Mouse (Mus musculus): ENCODE data around the gene Slc6a4. TPM values are rescaled to one million over a fixed set of nuclear protein-coding genes. Genes with fewer than 3 reads are reported as not detected.

Slc6a4 gene
- not detected for total RNA-seq (2021)
- long read RNA-seq, result 0 reads

- no peak for DNase-seq (ENCODE audit: low spot score in 2 of 2)
Measured at GRCm38 (mm10) chr11:76997916-76998704, at the start of gene Slc6a4. Gene Slc6a4 (plus strand): TSS chr11:76998603.

- peak in 1 of 2 experiments; percentile 65 for DNase-seq (ENCODE audit: low spot score in 2 of 2)
Measured at GRCm38 (mm10) chr11:76953536-76953935, 44.9 kb upstream of the Slc6a4 start.

GRCm38 (mm10) chr11:76965703-76966102 is 32.7 kb upstream of the Slc6a4 start:
- no peak for DNase-seq (ENCODE audit: low spot score in 2 of 2)

- DNase-seq (ENCODE audit: low spot score in 2 of 2), result no peak
Measured at GRCm38 (mm10) chr11:76970328-76970727, 28.1 kb upstream of the Slc6a4 start.

GRCm38 (mm10) chr11:76974680-76975319 is 23.6 kb upstream of the Slc6a4 start:
- DNase-seq (ENCODE audit: low spot score in 2 of 2), result no peak

- DNase-seq (ENCODE audit: low spot score in 2 of 2), result no peak
Measured at GRCm38 (mm10) chr11:76981570-76982141, 16.7 kb upstream of the Slc6a4 start.

- no peak for DNase-seq (ENCODE audit: low spot score in 2 of 2)
Measured at GRCm38 (mm10) chr11:76982415-76982814, 16.0 kb upstream of the Slc6a4 start.

GRCm38 (mm10) chr11:76983641-76984040 is 14.8 kb upstream of the Slc6a4 start:
- DNase-seq (ENCODE audit: low spot score in 2 of 2), result no peak

GRCm38 (mm10) chr11:76984173-76984572 is 14.2 kb upstream of the Slc6a4 start:
- DNase-seq (ENCODE audit: low spot score in 2 of 2), result no peak

GRCm38 (mm10) chr11:76990839-76991238 is 7.6 kb upstream of the Slc6a4 start:
- DNase-seq (ENCODE audit: low spot score in 2 of 2), result no peak

- DNase-seq (ENCODE audit: low spot score in 2 of 2), result no peak
Measured at GRCm38 (mm10) chr11:76992886-76993285, 5.5 kb upstream of the Slc6a4 start.

- DNase-seq (ENCODE audit: low spot score in 2 of 2), result peak in 1 of 2 experiments; percentile 11
Measured at GRCm38 (mm10) chr11:76995966-76996672, 2.3 kb upstream of the Slc6a4 start.

GRCm38 (mm10) chr11:76997305-76997704 is 1.1 kb upstream of the Slc6a4 start:
- DNase-seq (ENCODE audit: low spot score in 2 of 2), result peak; percentile 30 to 53

- no peak for DNase-seq (ENCODE audit: low spot score in 2 of 2)
Measured at GRCm38 (mm10) chr11:76998705-76999226, 363 bp downstream of the Slc6a4 start.

GRCm38 (mm10) chr11:77000741-77001140 is 2.3 kb downstream of the Slc6a4 start:
- DNase-seq (ENCODE audit: low spot score in 2 of 2), result no peak

GRCm38 (mm10) chr11:77002361-77002760 is 4.0 kb downstream of the Slc6a4 start:
- no peak for DNase-seq (ENCODE audit: low spot score in 2 of 2)

- DNase-seq (ENCODE audit: low spot score in 2 of 2), result no peak
Measured at GRCm38 (mm10) chr11:77005881-77006280, 7.5 kb downstream of the Slc6a4 start.

- no peak for DNase-seq (ENCODE audit: low spot score in 2 of 2)
Measured at GRCm38 (mm10) chr11:77006616-77007015, 8.2 kb downstream of the Slc6a4 start.

- DNase-seq (ENCODE audit: low spot score in 2 of 2), result no peak
Measured at GRCm38 (mm10) chr11:77009069-77010025, 10.9 kb downstream of the Slc6a4 start.
